Mouse (Mus musculus) cortical plate, adult 2 months (tissue): ENCODE measurements around the gene Trp53i11. TPM values are rescaled to one million over a fixed set of nuclear protein-coding genes. Genes with fewer than 3 reads are reported as not detected.

Experiments used
- H3K27ac ChIP-seq: fragments of 200-500 bp; 2 replicates; pipeline ENCODE4 v1.5.1; 2012; ENCODE audit warnings: low read length, control low read depth, inconsistent platforms; ENCODE audit not compliant: insufficient read depth
- H3K4me1 ChIP-seq: fragments of 200-500 bp; 2 replicates; pipeline ENCODE4 v1.6.1; 2011; ENCODE audit warnings: low read length; ENCODE audit not compliant: control insufficient read depth, insufficient read depth
- H3K4me3 ChIP-seq: fragments of 200-500 bp; 2 replicates; pipeline ENCODE4 v1.5.1; 2011; ENCODE audit warnings: mild to moderate bottlenecking, low read length, control low read depth; ENCODE audit not compliant: insufficient read depth
- CTCF ChIP-seq: fragments of 200-500 bp; IDR thresholded peaks from 2 replicates; pipeline ENCODE4 v1.5.1; 2011; ENCODE audit warnings: mild to moderate bottlenecking, control low read depth, low read length; ENCODE audit not compliant: insufficient read depth; ENCODE audit errors: extremely low read depth
- POLR2A ChIP-seq: fragments of 200-500 bp; IDR thresholded peaks from 2 replicates; pipeline ENCODE4 v1.6.1; 2011; ENCODE audit warnings: mild to moderate bottlenecking, low read length, control low read depth; ENCODE audit not compliant: insufficient read depth; ENCODE audit errors: extremely low read depth
- polyA plus RNA-seq: library from polyadenylated mRNA; depleted of rRNA; stranded (reverse); fragments of >200 nt; gene quantifications from 2 replicates; pipeline ENCODE4 v1.2.3, GENCODE M21; 2012; rRNA removed

The Trp53i11 gene
- polyA plus RNA-seq, result 55.2 and 62.5 TPM in 2 replicates

GRCm38 (mm10) chr2:93187323-93187996 lies at the start of gene Trp53i11:
Gene Trp53i11 (plus strand): TSS chr2:93187548.
- 0 out of 2 replicates have a peak within 1 kb of the TSS, but pooled peaks have one; percentile 38 for H3K27ac ChIP-seq
- peak within 1 kb of the TSS; percentile 81 for H3K4me3 ChIP-seq
- TF ChIP-seq CTCF (no peak), POLR2A (no peak)
- H3K4me1 ChIP-seq, result peaks cover 3% of the 10 kb centered on the region

DNA sequence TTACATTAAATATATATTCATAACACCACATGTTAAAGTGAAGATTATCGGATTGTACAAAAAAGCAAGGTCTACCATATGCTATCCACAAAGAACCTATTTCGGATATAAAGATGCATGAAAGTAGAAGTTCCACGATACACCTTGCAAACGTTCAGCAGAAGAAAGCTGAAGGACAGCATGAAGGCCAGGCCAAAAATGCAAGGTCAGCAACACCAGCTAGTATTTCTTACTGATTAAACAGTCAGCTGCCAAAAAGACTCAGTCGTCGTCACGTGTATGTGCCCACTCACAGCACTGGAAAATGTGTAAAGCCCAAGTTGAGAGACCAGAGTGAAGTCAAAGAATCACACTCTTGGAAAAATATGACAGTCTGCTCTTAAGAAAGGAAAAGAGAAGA lies 47.9 kb upstream of the Trp53i11 start:
- TF ChIP-seq POLR2A (no peak), CTCF (no peak)
- no peak overlapping the region for H3K27ac ChIP-seq
- no peaks in the 10 kb centered on the region for H3K4me1 ChIP-seq
- no peak overlapping the region for H3K4me3 ChIP-seq

- Histone ChIP-seq H3K4me3 (no peak overlapping the region), H3K4me1 (no peaks in the 10 kb centered on the region), H3K27ac (no peak overlapping the region)
- TF ChIP-seq POLR2A (no peak), CTCF (no peak)
Observed at GRCm38 (mm10) chr2:93141329-93141728, 46.0 kb upstream of the Trp53i11 start.

GRCm38 (mm10) chr2:93142616-93143015 lies 44.7 kb upstream of the Trp53i11 start:
- Histone ChIP-seq H3K27ac (no peak overlapping the region), H3K4me1 (no peaks in the 10 kb centered on the region), H3K4me3 (no peak overlapping the region)
- no peak for TF ChIP-seq POLR2A

- Histone ChIP-seq H3K4me3 (no peak overlapping the region), H3K27ac (no peak overlapping the region), H3K4me1 (no peaks in the 10 kb centered on the region)
- no peak for TF ChIP-seq POLR2A
- TF ChIP-seq CTCF, result no peak
Observed at GRCm38 (mm10) chr2:93144126-93144525, 43.2 kb upstream of the Trp53i11 start.

DNA sequence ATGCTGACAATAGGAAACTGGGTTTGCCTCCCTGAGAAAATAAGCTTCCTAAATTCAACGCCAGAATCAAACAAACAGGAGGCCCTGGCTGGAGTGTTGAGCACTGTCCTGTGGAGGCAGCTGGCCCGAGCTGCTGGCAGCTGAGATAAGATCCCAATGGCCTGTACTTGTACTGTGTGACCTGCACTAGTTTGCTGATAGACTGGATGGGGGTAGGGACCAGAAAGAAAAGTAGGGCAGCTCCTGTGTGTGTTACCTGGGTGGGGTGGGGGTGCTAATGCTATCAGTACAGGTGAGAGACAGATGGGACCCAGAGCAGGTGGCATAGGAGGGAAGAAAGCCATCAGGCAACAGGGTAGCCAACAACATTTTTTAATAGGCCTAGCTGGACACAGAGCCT lies 37.3 kb upstream of the Trp53i11 start:
- TF ChIP-seq POLR2A (no peak), CTCF (no peak)
- no peaks in the 10 kb centered on the region for H3K4me1 ChIP-seq
- H3K27ac ChIP-seq, result no peak overlapping the region
- H3K4me3 ChIP-seq, result no peak overlapping the region

- Histone ChIP-seq H3K4me3 (no peak overlapping the region), H3K4me1 (no peaks in the 10 kb centered on the region), H3K27ac (no peak overlapping the region)
- TF ChIP-seq POLR2A (no peak), CTCF (no peak)
Observed at GRCm38 (mm10) chr2:93150673-93151450, 36.5 kb upstream of the Trp53i11 start.

- Histone ChIP-seq H3K27ac (no peak overlapping the region), H3K4me3 (no peak overlapping the region), H3K4me1 (no peaks in the 10 kb centered on the region)
- no peak for TF ChIP-seq CTCF
- TF ChIP-seq POLR2A, result no peak
Observed at GRCm38 (mm10) chr2:93152191-93152601, 35.2 kb upstream of the Trp53i11 start.

DNA sequence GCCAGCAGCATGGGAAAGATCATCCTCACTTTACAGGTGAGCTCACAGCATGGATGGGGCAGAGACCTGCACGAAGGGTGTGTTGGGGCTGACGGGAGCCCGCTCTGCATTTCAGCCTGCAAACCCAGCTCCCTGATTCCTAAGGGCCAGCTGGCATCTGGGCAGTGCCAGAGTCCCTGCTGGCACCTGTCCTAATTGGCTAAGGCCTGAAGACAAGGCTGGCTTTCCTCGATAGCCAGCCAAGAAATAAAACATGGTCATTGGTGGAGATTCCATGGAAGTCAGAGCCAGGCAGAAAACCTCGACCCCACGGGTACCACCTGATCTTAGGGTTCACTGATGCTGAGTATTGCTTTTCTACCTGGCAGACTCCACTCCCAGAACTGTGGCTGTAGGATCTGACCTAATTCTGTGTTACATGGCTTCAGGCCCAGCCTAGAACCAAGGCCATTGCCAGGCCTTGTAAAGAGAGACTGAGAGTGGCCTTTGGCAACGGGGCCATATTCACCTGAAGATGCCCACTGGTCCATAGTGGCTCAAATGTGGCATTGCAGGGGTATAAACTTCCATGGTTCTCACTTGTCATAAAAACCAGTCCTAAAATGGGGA lies 34.4 kb upstream of the Trp53i11 start:
- Histone ChIP-seq H3K4me3 (no peak overlapping the region), H3K4me1 (no peaks in the 10 kb centered on the region), H3K27ac (no peak overlapping the region)
- no peak for TF ChIP-seq POLR2A
- no peak for TF ChIP-seq CTCF

DNA sequence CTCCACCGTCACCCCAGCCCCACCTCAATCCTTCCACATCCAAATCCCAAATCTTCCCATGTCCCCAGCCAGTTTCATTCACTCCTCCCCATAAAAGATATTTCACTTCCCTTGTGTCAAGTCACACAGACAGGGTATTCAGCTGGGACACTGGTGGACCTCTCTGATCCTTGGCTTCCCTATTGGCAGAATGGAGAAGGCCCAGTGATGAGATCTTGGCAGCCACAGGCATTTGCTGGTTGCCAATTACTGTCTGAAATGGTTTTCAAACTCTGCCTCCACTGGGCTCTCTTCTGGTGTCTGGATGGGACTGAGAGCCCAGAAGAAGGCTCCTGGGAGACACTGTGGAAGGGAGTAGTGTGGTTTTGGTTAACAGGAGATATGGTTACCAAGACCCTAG lies 33.5 kb upstream of the Trp53i11 start:
- H3K4me3 ChIP-seq, result no peak overlapping the region
- no peak overlapping the region for H3K27ac ChIP-seq
- TF ChIP-seq POLR2A, result no peak
- no peaks in the 10 kb centered on the region for H3K4me1 ChIP-seq
